Mouse (Mus musculus): ENCODE results near the gene Mapk1ip1l. TPM values are rescaled to one million over a fixed set of nuclear protein-coding genes. Genes with fewer than 3 reads are reported as not detected.

Gene Mapk1ip1l
- polyA plus RNA-seq, 1 experiment from 2014 or later = 30.8 TPM

GRCm38 (mm10) chr14:47298408-47298792 is 334 bp downstream of the Mapk1ip1l start:
- peaks cover 5% of the 10 kb centered on the region; the same call in 1 of the 2 replicates for H3K36me3 ChIP-seq (ENCODE audit: control insufficient read depth, insufficient read depth)
- under 1% methylated on average over 34 of the region's 38 CpGs for WGBS
- no peaks in the 10 kb centered on the region for H3K27me3 ChIP-seq (replicated peaks; ENCODE audit: control insufficient read depth, insufficient read depth, low read length)
- H3K4me2 ChIP-seq (replicated peaks; ENCODE audit: low read depth) = peak overlapping the region; percentile 78
- H3K9me3 ChIP-seq (ENCODE audit: control insufficient read depth) = no peaks in the 10 kb centered on the region
- peak overlapping the region; percentile 96 for H3K27ac ChIP-seq (ENCODE audit: low read depth, low read length)
- ATAC-seq = peak; percentile 26
- H3K4me3 ChIP-seq (ENCODE audit: low read depth, low read length) = peak overlapping the region; percentile 88
- H3K9ac ChIP-seq (ENCODE audit: low read depth, low read length) = peak overlapping the region; percentile 98
- TF ChIP-seq CTCF (IDR thresholded peaks at IDR 0.05; ENCODE audit: low read depth) = no peak
- H3K4me1 ChIP-seq (replicated peaks; ENCODE audit: control insufficient read depth, insufficient read depth, low read length) = no peaks in the 10 kb centered on the region

GRCm38 (mm10) chr14:47298819-47299261 is 774 bp downstream of the Mapk1ip1l start:
- H3K4me3 ChIP-seq (ENCODE audit: low read depth, low read length) = peak overlapping the region; percentile 88
- peak overlapping the region; percentile 78 for H3K4me2 ChIP-seq (replicated peaks; ENCODE audit: low read depth)
- no peaks in the 10 kb centered on the region for H3K4me1 ChIP-seq (replicated peaks; ENCODE audit: control insufficient read depth, insufficient read depth, low read length)
- WGBS = under 1% methylated on average over 15 of the region's 15 CpGs
- ATAC-seq = peak; percentile 12; the same call in 1 of the 2 replicates
- H3K36me3 ChIP-seq (ENCODE audit: control insufficient read depth, insufficient read depth) = peaks cover 5% of the 10 kb centered on the region; the same call in 1 of the 2 replicates
- H3K27ac ChIP-seq (ENCODE audit: low read depth, low read length) = peak overlapping the region; percentile 96
- no peaks in the 10 kb centered on the region for H3K9me3 ChIP-seq (ENCODE audit: control insufficient read depth)
- no peaks in the 10 kb centered on the region for H3K27me3 ChIP-seq (replicated peaks; ENCODE audit: control insufficient read depth, insufficient read depth, low read length)
- H3K9ac ChIP-seq (ENCODE audit: low read depth, low read length) = peak overlapping the region; percentile 98
- no peak for TF ChIP-seq CTCF (IDR thresholded peaks at IDR 0.05; ENCODE audit: low read depth)

- Histone ChIP-seq H3K36me3 (ENCODE audit: control insufficient read depth, insufficient read depth) (peaks cover 5% of the 10 kb centered on the region; the same call in 1 of the 2 replicates), H3K27ac (ENCODE audit: low read depth, low read length) (peak overlapping the region; percentile 60), H3K4me2 (replicated peaks; ENCODE audit: low read depth) (0 out of 2 replicates have a peak overlapping the region, but pooled peaks have one; percentile 6), H3K27me3 (replicated peaks; ENCODE audit: control insufficient read depth, insufficient read depth, low read length) (no peaks in the 10 kb centered on the region), H3K9ac (ENCODE audit: low read depth, low read length) (no peak overlapping the region), H3K4me3 (ENCODE audit: low read depth, low read length) (no peak overlapping the region), H3K9me3 (ENCODE audit: control insufficient read depth) (no peaks in the 10 kb centered on the region), H3K4me1 (replicated peaks; ENCODE audit: control insufficient read depth, insufficient read depth, low read length) (peaks cover 8% of the 10 kb centered on the region; the same call in 1 of the 2 replicates)
- ATAC-seq = no peak
- 59% methylated on average over 14 of the region's 14 CpGs for WGBS
- no peak for TF ChIP-seq CTCF (IDR thresholded peaks at IDR 0.05; ENCODE audit: low read depth)
Measured at GRCm38 (mm10) chr14:47302885-47303680, 5.0 kb downstream of the Mapk1ip1l start.

- Histone ChIP-seq H3K36me3 (ENCODE audit: control insufficient read depth, insufficient read depth) (peaks cover 11% of the 10 kb centered on the region), H3K27ac (ENCODE audit: low read depth, low read length) (no peak overlapping the region), H3K4me2 (replicated peaks; ENCODE audit: low read depth) (no peak overlapping the region), H3K27me3 (replicated peaks; ENCODE audit: control insufficient read depth, insufficient read depth, low read length) (no peaks in the 10 kb centered on the region), H3K9ac (ENCODE audit: low read depth, low read length) (no peak overlapping the region), H3K4me1 (replicated peaks; ENCODE audit: control insufficient read depth, insufficient read depth, low read length) (peaks cover 8% of the 10 kb centered on the region; the same call in 1 of the 2 replicates), H3K9me3 (ENCODE audit: control insufficient read depth) (no peaks in the 10 kb centered on the region), H3K4me3 (ENCODE audit: low read depth, low read length) (no peak overlapping the region)
- 73% methylated on average over 6 of the region's 6 CpGs for whole genome bisulfite sequencing
- no peak for TF ChIP-seq CTCF (IDR thresholded peaks at IDR 0.05; ENCODE audit: low read depth)
- peak; percentile 36; the same call in 1 of the 2 replicates for ATAC-seq
Measured at GRCm38 (mm10) chr14:47304814-47305405, 6.8 kb downstream of the Mapk1ip1l start.

GRCm38 (mm10) chr14:47305933-47306332 is 7.9 kb downstream of the Mapk1ip1l start:
- peaks cover 8% of the 10 kb centered on the region; the same call in 1 of the 2 replicates for H3K4me1 ChIP-seq (replicated peaks; ENCODE audit: control insufficient read depth, insufficient read depth, low read length)
- no peaks in the 10 kb centered on the region for H3K9me3 ChIP-seq (ENCODE audit: control insufficient read depth)
- peak overlapping the region; percentile 23; the same call in 1 of the 2 replicates for H3K27ac ChIP-seq (ENCODE audit: low read depth, low read length)
- no peak for ATAC-seq
- no peaks in the 10 kb centered on the region for H3K27me3 ChIP-seq (replicated peaks; ENCODE audit: control insufficient read depth, insufficient read depth, low read length)
- peaks cover 19% of the 10 kb centered on the region for H3K36me3 ChIP-seq (ENCODE audit: control insufficient read depth, insufficient read depth)
- no peak for TF ChIP-seq CTCF (IDR thresholded peaks at IDR 0.05; ENCODE audit: low read depth)
- H3K4me3 ChIP-seq (ENCODE audit: low read depth, low read length) = no peak overlapping the region
- WGBS = 74% methylated on average over 4 of the region's 4 CpGs
- H3K9ac ChIP-seq (ENCODE audit: low read depth, low read length) = no peak overlapping the region
- H3K4me2 ChIP-seq (replicated peaks; ENCODE audit: low read depth) = no peak overlapping the region

GRCm38 (mm10) chr14:47307669-47308068 is 9.6 kb downstream of the Mapk1ip1l start:
- Histone ChIP-seq H3K4me1 (replicated peaks; ENCODE audit: control insufficient read depth, insufficient read depth, low read length) (peaks cover 8% of the 10 kb centered on the region; the same call in 1 of the 2 replicates), H3K9ac (ENCODE audit: low read depth, low read length) (no peak overlapping the region), H3K4me3 (ENCODE audit: low read depth, low read length) (no peak overlapping the region), H3K27me3 (replicated peaks; ENCODE audit: control insufficient read depth, insufficient read depth, low read length) (no peaks in the 10 kb centered on the region), H3K27ac (ENCODE audit: low read depth, low read length) (no peak overlapping the region), H3K4me2 (replicated peaks; ENCODE audit: low read depth) (no peak overlapping the region), H3K9me3 (ENCODE audit: control insufficient read depth) (no peaks in the 10 kb centered on the region), H3K36me3 (ENCODE audit: control insufficient read depth, insufficient read depth) (peaks cover 23% of the 10 kb centered on the region)
- no peak for TF ChIP-seq CTCF (IDR thresholded peaks at IDR 0.05; ENCODE audit: low read depth)
- ATAC-seq = peak; percentile 55; the same call in 1 of the 2 replicates
- WGBS = 57% methylated on average over 3 of the region's 3 CpGs
